Mouse (Mus musculus) olfactory bulb, adult 2 months (tissue): ENCODE results near the gene Scd1.

ENCODE experiments used
- CTCF ChIP-seq: fragments of 200-500 bp; IDR thresholded peaks from 2 replicates; pipeline ENCODE4 v1.5.1; 2012; ENCODE audit warnings: low read depth, mild to moderate bottlenecking, low read length, moderate library complexity; ENCODE audit not compliant: insufficient read depth
- POLR2A ChIP-seq: fragments of 200-500 bp; IDR thresholded peaks from 2 replicates; pipeline ENCODE4 v1.6.1; 2012; ENCODE audit warnings: mild to moderate bottlenecking, low read depth, low read length, moderate library complexity; ENCODE audit not compliant: insufficient read depth

- TF ChIP-seq CTCF: no peak
- TF ChIP-seq POLR2A: no peak
These were observed 10.4 kb upstream of the Scd1 start for GRCm38 (mm10) chr19:44418061-44418460.
